ENCODE assay signal across 10 mouse cellular contexts in genomic region chrX:7429524-7429865, GRCm38 (mm10). TPM values are rescaled to one million over a fixed set of nuclear protein-coding genes. Genes with fewer than 3 reads are reported as not detected.
DNase-seq lines count a peak whose midpoint lies in the region; ATAC-seq and TF ChIP-seq lines count a peak whose summit lies in the region.
"Had no signal": no experiment of that assay in that cellular context is flagged by ENCODE, and none has a peak within 500 bp of the region (broad histone marks: within the 10 kb centered on the region; RNA-seq: fewer than 3 reads in every experiment).

No protein-coding gene starts in this region.

- H3K4me1 ChIP-seq in kidney, embryonic 16.5 days (ENCODE audit: insufficient read depth, low read length) = no peaks in the 10 kb centered on the region
- H3K4me1 ChIP-seq in intestine, postnatal 0 days (replicated peaks; ENCODE audit: control insufficient read depth, insufficient read depth, low read length) = no peaks in the 10 kb centered on the region
- H3K4me1 ChIP-seq: limb, embryonic 13.5 days had no signal

- WGBS in kidney, embryonic 16.5 days = 25% methylated on average over 5 of the region's 5 CpGs
- 19% methylated on average over 5 of the region's 5 CpGs for WGBS in intestine, postnatal 0 days

- no peak overlapping the region for H3K4me3 ChIP-seq in kidney, embryonic 16.5 days (ENCODE audit: low read length)
- no peak overlapping the region for H3K4me3 ChIP-seq in intestine, postnatal 0 days (ENCODE audit: low read depth, low read length)
- H3K4me3 ChIP-seq: layer of hippocampus, adult 2 months; limb, embryonic 13.5 days had no signal

- H3K27me3 ChIP-seq in kidney, embryonic 16.5 days (ENCODE audit: insufficient read depth, low read length) = no peaks in the 10 kb centered on the region
- no peaks in the 10 kb centered on the region for H3K27me3 ChIP-seq in intestine, postnatal 0 days (replicated peaks; ENCODE audit: control insufficient read depth, insufficient read depth, low read length)
- H3K27me3 ChIP-seq: limb, embryonic 13.5 days had no signal

- no peak overlapping the region for H3K27ac ChIP-seq in kidney, embryonic 16.5 days (ENCODE audit: low read length)
- H3K27ac ChIP-seq in intestine, postnatal 0 days (ENCODE audit: low read depth, low read length) = no peak overlapping the region
- H3K27ac ChIP-seq: layer of hippocampus, adult 2 months; limb, embryonic 13.5 days had no signal

- no peaks in the 10 kb centered on the region for H3K36me3 ChIP-seq in kidney, embryonic 16.5 days (ENCODE audit: insufficient read depth, low read length)
- H3K36me3 ChIP-seq in intestine, postnatal 0 days (ENCODE audit: control insufficient read depth, insufficient read depth) = no peaks in the 10 kb centered on the region
- H3K36me3 ChIP-seq: limb, embryonic 13.5 days had no signal

- no peak overlapping the region for H3K9ac ChIP-seq in kidney, embryonic 16.5 days (replicated peaks; ENCODE audit: low read length)
- no peak overlapping the region for H3K9ac ChIP-seq in intestine, postnatal 0 days (ENCODE audit: low read depth, low read length)
- H3K9ac ChIP-seq: limb, embryonic 13.5 days had no signal

- peak; percentile 42; the same call in 1 of the 2 replicates for ATAC-seq in kidney, embryonic 16.5 days (ENCODE audit: low FRiP score, low TSS enrichment)
- ATAC-seq in activated CD4-positive, CD25-positive, alpha-beta regulatory T cell, adult 4 months = peak; percentile 66
- ATAC-seq in intestine, postnatal 0 days = peak; percentile 54; the same call in 1 of the 2 replicates

- no peaks in the 10 kb centered on the region for H3K9me3 ChIP-seq in kidney, embryonic 16.5 days (ENCODE audit: low read length)
- no peaks in the 10 kb centered on the region for H3K9me3 ChIP-seq in intestine, postnatal 0 days (ENCODE audit: control insufficient read depth)
- H3K9me3 ChIP-seq: limb, embryonic 13.5 days had no signal

- no peak overlapping the region for H3K4me2 ChIP-seq in kidney, embryonic 16.5 days (replicated peaks; ENCODE audit: low read depth, low read length)
- no peak overlapping the region for H3K4me2 ChIP-seq in intestine, postnatal 0 days (replicated peaks; ENCODE audit: low read depth)

- no peak for TF ChIP-seq CTCF in intestine, postnatal 0 days (IDR thresholded peaks at IDR 0.05; ENCODE audit: low read depth)

- DNase-seq in embryo, embryonic 10 days (ENCODE audit: low spot score) = peak; percentile 50
- no peak for DNase-seq in embryo, embryonic 9.5 days (ENCODE audit: extremely low spot score)
- no peak for DNase-seq in kidney, postnatal 4 days
- no peak for DNase-seq in cerebellum, adult 9-10 months
- DNase-seq in layer of hippocampus, postnatal 25 days (ENCODE audit: extremely low spot score in 1 of 2, low spot score in 1 of 2) = no peak

RNA-seq across cellular contexts. Expression of gene Usp27x, which starts 53.9 kb away (rescaled TPM):
- polyA plus RNA-seq in kidney, embryonic 16.5 days (2015; fragmentation: Nextera tagmentation; extraction: Ambion mirVana) = 0.61 and 0.62 TPM in 2 replicates
- under 1 TPM; 0.18 to 0.25 TPM for polyA plus RNA-seq in activated CD4-positive, CD25-positive, alpha-beta regulatory T cell, adult 4 months (2017; shearing (Covaris generic))
- polyA plus RNA-seq in intestine, postnatal 0 days (2015; fragmentation: Nextera tagmentation; extraction: Ambion mirVana) = 0.20 and 0.34 TPM in 2 replicates
- total RNA-seq in layer of hippocampus, postnatal 25 days (2021) = 10 to 100 TPM; 12.4 to 14.4 TPM
